Mouse (Mus musculus) neural tube, embryonic 14.5 days (tissue): ENCODE measurements around the gene Camsap3. TPM values are rescaled to one million over a fixed set of nuclear protein-coding genes. Genes with fewer than 3 reads are reported as not detected.

Experiments
- ATAC-seq: fragments of 200-750 bp; cut with Nextera tagmentation; 2 replicates; pipeline ENCODE4 v1.8.0; 2017; ENCODE audit warnings: low read depth, mild to moderate bottlenecking, moderate TSS enrichment, moderate library complexity
- H3K27ac ChIP-seq: fragments of 300-500 bp; sonication (generic); 2 replicates; pipeline ENCODE4 v1.5.1; 2014; ENCODE audit warnings: low read depth, mild to moderate bottlenecking, control low read depth, low read length, moderate library complexity, mixed read lengths
- H3K27me3 ChIP-seq: fragments of 300-500 bp; sonication (generic); 2 replicates; pipeline ENCODE4 v1.6.1; 2014; ENCODE audit warnings: low read length; ENCODE audit not compliant: control insufficient read depth, insufficient read depth
- H3K36me3 ChIP-seq: fragments of 300-500 bp; sonication (generic); 2 replicates; pipeline ENCODE4 v1.6.1; 2014; ENCODE audit warnings: low read length, mixed read lengths; ENCODE audit not compliant: control insufficient read depth, insufficient read depth
- H3K4me1 ChIP-seq: fragments of 300-500 bp; sonication (generic); 2 replicates; pipeline ENCODE4 v1.6.1; 2014; ENCODE audit warnings: low read length; ENCODE audit not compliant: control insufficient read depth, insufficient read depth
- H3K4me2 ChIP-seq: fragments of 300-500 bp; sonication (generic); 2 replicates; pipeline ENCODE4 v1.6.1; 2014; ENCODE audit warnings: mild to moderate bottlenecking, low read depth, low read length, control low read depth
- H3K4me3 ChIP-seq: fragments of 300-500 bp; sonication (generic); 2 replicates; pipeline ENCODE4 v1.5.1; 2014; ENCODE audit warnings: low read depth, low read length, control low read depth, mixed read lengths
- H3K9ac ChIP-seq: fragments of 300-500 bp; sonication (generic); replicated peaks from 2 replicates; pipeline ENCODE4 v1.6.1; 2014; ENCODE audit warnings: low read depth, mild to moderate bottlenecking, control low read depth, low read length, mixed read lengths
- H3K9me3 ChIP-seq: fragments of 300-500 bp; sonication (generic); 2 replicates; pipeline ENCODE4 v1.6.1; 2016; ENCODE audit warnings: low read length; ENCODE audit not compliant: control insufficient read depth
- WGBS: fragments of 180-500 bp; shearing (Covaris S2); extraction: QIAGEN DNeasy Blood & Tissue Kit; methylation state at CpG from one replicate; pipeline ENCODE4 v1.1.7; 2014; 5-methylcytosine and 5-hydroxymethylcytosine counted together
- polyA plus RNA-seq: library from polyadenylated mRNA; unstranded; fragments of >200 nt; fragmentation: Nextera tagmentation; extraction: Ambion mirVana; gene quantifications from 2 replicates; pipeline ENCODE4 v1.2.1, GENCODE M21; 2014

The Camsap3 gene
- polyA plus RNA-seq, 1 experiment from 2014 or later, result 52.9 TPM

GRCm38 (mm10) chr8:3645804-3646203 is 58.7 kb downstream of the Camsap3 start:
- Histone ChIP-seq H3K9ac (no peak overlapping the region), H3K9me3 (no peaks in the 10 kb centered on the region), H3K4me3 (no peak overlapping the region), H3K4me1 (no peaks in the 10 kb centered on the region), H3K27ac (no peak overlapping the region), H3K27me3 (no peaks in the 10 kb centered on the region), H3K4me2 (no peak overlapping the region), H3K36me3 (no peaks in the 10 kb centered on the region)
- ATAC-seq, result no peak
- 22% methylated on average over 5 of the region's 5 CpGs for WGBS

GRCm38 (mm10) chr8:3646824-3647531 is 59.9 kb downstream of the Camsap3 start:
- ATAC-seq, result no peak
- WGBS, result 87% methylated on average over 6 of the region's 6 CpGs
- Histone ChIP-seq H3K4me1 (no peaks in the 10 kb centered on the region), H3K4me3 (no peak overlapping the region), H3K9ac (no peak overlapping the region), H3K9me3 (no peaks in the 10 kb centered on the region), H3K27ac (no peak overlapping the region), H3K4me2 (no peak overlapping the region), H3K36me3 (no peaks in the 10 kb centered on the region), H3K27me3 (no peaks in the 10 kb centered on the region)

DNA sequence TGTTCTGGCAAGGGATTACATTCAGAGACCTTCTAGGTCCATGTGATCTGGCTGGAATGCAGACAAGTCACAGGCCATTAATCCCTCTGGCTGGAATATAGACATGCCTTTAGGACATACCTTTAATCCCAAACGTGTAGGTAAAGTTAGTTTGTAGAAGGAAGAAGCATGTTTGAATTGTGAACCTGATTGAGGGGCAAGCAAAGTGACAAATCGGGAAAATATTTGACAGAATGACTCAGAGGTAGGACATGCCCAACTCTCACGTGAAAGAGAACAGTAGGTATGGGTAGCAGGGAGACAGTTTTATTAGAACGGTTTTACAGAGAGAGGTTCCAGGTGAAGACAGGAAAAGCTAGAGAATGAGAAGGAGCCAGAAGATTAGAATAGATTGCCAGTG is 60.5 kb downstream of the Camsap3 start:
- Histone ChIP-seq H3K4me1 (no peaks in the 10 kb centered on the region), H3K9me3 (no peaks in the 10 kb centered on the region), H3K9ac (no peak overlapping the region), H3K4me3 (no peak overlapping the region), H3K27ac (no peak overlapping the region), H3K4me2 (no peak overlapping the region), H3K36me3 (no peaks in the 10 kb centered on the region), H3K27me3 (no peaks in the 10 kb centered on the region)
- no peak for ATAC-seq
- 80% methylated on average over 4 of the region's 4 CpGs for WGBS

- 66% methylated on average over 2 of the region's 2 CpGs for WGBS
- H3K27ac ChIP-seq, result no peak overlapping the region
- H3K4me1 ChIP-seq, result no peaks in the 10 kb centered on the region
- no peaks in the 10 kb centered on the region for H3K36me3 ChIP-seq
- H3K4me2 ChIP-seq, result no peak overlapping the region
- no peak overlapping the region for H3K9ac ChIP-seq
- no peaks in the 10 kb centered on the region for H3K27me3 ChIP-seq
- no peak overlapping the region for H3K4me3 ChIP-seq
- H3K9me3 ChIP-seq, result no peaks in the 10 kb centered on the region
- no peak for ATAC-seq
Measured at GRCm38 (mm10) chr8:3648268-3648667, 61.2 kb downstream of the Camsap3 start.

DNA sequence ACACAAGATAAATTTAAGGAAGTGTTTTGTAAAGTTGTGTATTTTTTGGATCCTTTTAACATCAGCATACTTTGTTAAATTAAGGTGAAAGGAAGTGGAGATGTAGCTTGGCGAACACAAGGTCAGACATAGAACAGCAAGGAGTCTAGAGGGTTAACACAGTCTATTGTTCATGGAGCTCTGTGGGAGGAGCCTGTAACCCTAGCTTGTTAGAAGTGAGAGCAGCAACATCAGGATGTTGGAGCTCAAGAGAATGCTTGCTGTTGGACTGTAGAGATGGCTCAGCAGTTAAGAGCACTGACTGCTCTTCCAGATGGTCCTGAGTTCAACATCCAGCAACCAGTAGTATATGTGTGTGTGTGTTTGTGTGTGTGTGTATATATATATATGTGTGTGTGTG is 61.9 kb downstream of the Camsap3 start:
- no peak overlapping the region for H3K4me3 ChIP-seq
- H3K36me3 ChIP-seq, result no peaks in the 10 kb centered on the region
- no peak overlapping the region for H3K4me2 ChIP-seq
- no peak for ATAC-seq
- 33% methylated on average over 1 of the region's 1 CpGs for WGBS
- H3K9me3 ChIP-seq, result no peaks in the 10 kb centered on the region
- H3K4me1 ChIP-seq, result no peaks in the 10 kb centered on the region
- no peak overlapping the region for H3K27ac ChIP-seq
- no peaks in the 10 kb centered on the region for H3K27me3 ChIP-seq
- H3K9ac ChIP-seq, result no peak overlapping the region

DNA sequence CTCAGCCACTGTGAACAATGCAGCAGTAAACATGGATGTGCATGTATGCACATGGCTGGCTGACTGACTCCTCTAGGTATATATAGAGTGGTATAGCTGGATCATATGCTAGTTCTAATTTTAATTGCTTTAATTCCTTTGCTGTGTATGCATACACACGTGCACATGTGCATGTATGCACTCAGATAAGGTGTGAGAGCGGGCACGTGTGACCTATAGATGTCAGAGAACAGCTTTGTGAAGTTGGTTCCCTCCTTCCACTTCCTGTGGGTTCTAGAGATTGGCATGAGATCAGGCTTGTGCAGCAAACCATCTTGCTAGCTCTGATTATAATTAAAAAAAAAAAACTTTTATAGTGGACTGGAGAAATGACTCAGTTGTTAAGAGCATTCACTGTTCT is 65.8 kb downstream of the Camsap3 start:
- H3K4me3 ChIP-seq, result no peak overlapping the region
- no peaks in the 10 kb centered on the region for H3K4me1 ChIP-seq
- WGBS, result 71% methylated on average over 3 of the region's 3 CpGs
- no peak overlapping the region for H3K4me2 ChIP-seq
- H3K27me3 ChIP-seq, result no peaks in the 10 kb centered on the region
- H3K27ac ChIP-seq, result no peak overlapping the region
- no peaks in the 10 kb centered on the region for H3K36me3 ChIP-seq
- ATAC-seq, result no peak
- no peak overlapping the region for H3K9ac ChIP-seq
- no peaks in the 10 kb centered on the region for H3K9me3 ChIP-seq

DNA sequence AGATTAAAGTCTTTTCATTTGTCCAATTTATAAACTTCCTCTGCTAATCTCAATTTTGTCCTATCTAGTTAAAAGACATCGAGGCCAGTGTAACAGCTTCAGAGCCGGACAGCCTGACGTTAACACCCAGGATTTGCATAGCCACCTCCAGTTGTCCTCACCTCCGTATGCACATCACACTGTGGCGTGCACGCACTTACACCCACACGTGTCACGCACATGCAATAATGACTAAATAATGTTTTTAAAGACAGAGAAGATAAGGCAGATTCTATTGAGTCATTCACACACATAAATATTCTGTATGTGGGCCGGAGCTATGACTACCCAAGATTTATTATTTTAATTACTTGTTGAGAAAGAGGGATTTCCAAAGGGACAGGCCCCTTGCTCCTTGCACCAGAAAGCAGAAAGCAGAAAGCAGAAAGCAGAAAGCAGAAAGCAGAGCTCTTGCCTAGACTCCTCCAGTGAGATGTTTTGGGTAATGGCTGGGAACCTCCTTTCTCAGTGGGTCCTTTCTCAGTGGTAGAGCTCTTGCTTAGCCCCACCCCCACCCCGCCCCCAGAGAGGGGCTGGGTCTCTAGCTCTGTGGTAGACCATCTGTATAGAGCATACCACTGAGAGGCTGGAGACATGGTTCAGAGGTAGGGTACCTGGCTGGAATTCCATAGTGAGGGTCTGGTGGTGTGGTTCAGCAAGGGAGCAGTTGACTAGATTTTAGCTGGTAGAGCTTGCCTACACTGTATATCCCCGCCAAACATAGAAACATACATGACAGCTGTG is 67.8 kb downstream of the Camsap3 start:
- no peaks in the 10 kb centered on the region for H3K27me3 ChIP-seq
- no peaks in the 10 kb centered on the region for H3K9me3 ChIP-seq
- H3K36me3 ChIP-seq, result no peaks in the 10 kb centered on the region
- peak; percentile 67; the same call in 1 of the 2 replicates for ATAC-seq
- H3K27ac ChIP-seq, result no peak overlapping the region
- no peak overlapping the region for H3K4me2 ChIP-seq
- 66% methylated on average over 11 of the region's 11 CpGs for WGBS
- H3K9ac ChIP-seq, result no peak overlapping the region
- H3K4me1 ChIP-seq, result no peaks in the 10 kb centered on the region
- H3K4me3 ChIP-seq, result no peak overlapping the region

DNA sequence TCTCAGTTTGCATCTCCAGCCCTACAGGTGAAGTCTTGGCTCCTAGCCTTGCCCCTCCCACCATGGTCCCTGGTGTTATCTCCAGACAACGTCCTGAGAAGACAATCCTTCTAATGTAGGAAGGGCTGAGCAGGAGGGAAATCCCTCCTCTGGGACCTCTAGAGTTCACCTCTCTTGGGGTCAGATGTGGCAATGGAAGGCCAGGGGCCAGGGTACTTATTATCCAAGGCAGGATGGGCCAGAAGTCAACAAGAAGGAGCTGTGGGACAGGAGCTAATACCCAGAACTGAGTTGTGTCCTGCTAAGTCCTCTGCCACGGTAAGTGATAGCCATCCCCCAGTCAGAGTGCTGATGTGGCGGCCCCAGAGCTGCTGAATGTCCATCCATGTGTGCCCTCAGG is 68.4 kb downstream of the Camsap3 start, which contains the start of gene Retn:
Retn (plus strand) TSS at position 245 of the 400 bp plus-strand sequence.
- WGBS, result 78% methylated on average over 3 of the region's 3 CpGs
- Histone ChIP-seq H3K9me3 (no peaks in the 10 kb centered on the region), H3K9ac (no peak within 1 kb of the TSS), H3K27me3 (no peaks in the 10 kb centered on the region), H3K36me3 (no peaks in the 10 kb centered on the region), H3K4me3 (no peak within 1 kb of the TSS), H3K4me2 (no peak within 1 kb of the TSS), H3K4me1 (no peaks in the 10 kb centered on the region), H3K27ac (no peak within 1 kb of the TSS)
- ATAC-seq, result no peak

DNA sequence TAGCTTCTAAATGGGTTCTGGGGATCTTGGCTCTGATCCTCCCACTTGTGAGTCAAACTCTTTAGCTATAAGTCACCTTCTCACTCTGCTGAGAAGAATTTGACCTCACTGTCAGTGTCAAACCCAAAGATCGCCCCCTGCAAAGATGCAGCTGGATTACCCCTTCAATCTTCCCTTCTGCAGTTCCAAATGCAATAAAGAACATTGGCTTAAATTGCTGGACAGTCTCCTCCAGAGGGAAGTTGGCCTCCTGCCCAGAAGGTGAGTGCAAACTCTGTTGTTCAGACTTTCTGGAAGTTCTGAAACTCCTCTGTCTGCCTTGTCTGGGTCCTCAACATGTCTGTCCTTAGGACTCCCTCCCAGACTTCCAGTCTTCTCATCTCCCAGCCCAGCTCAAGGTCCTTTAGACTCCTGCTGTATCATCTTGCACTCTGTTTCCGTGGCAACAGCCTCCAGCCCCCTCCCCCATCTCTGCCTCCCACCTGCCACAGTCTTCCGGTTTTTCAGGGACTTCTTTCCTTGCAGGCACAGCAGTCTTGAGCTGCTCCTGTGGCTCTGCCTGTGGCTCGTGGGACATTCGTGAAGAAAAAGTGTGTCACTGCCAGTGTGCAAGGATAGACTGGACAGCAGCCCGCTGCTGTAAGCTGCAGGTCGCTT is 69.8 kb downstream of the Camsap3 start:
- no peak overlapping the region for H3K27ac ChIP-seq
- no peaks in the 10 kb centered on the region for H3K36me3 ChIP-seq
- H3K9ac ChIP-seq, result 0 out of 2 replicates have a peak overlapping the region, but pooled peaks have one; percentile 12
- H3K27me3 ChIP-seq, result no peaks in the 10 kb centered on the region
- no peak overlapping the region for H3K4me2 ChIP-seq
- no peak overlapping the region for H3K4me3 ChIP-seq
- no peaks in the 10 kb centered on the region for H3K9me3 ChIP-seq
- H3K4me1 ChIP-seq, result no peaks in the 10 kb centered on the region
- ATAC-seq, result 0 out of 2 replicates have a peak, but pooled peaks have one; percentile 30
- WGBS, result 20% methylated on average over 7 of the region's 7 CpGs
